Mouse (Mus musculus) bone marrow, adult 2 months (tissue): Measurements from ENCODE around the gene Prrc2c.

ENCODE experiments used
- CTCF ChIP-seq: fragments of 200-500 bp; IDR thresholded peaks from 2 replicates; pipeline ENCODE4 v1.5.1; 2011; ENCODE audit warnings: low read length, control low read depth; ENCODE audit not compliant: control insufficient read depth, insufficient read depth
- POLR2A ChIP-seq: fragments of 200-500 bp; IDR thresholded peaks from 2 replicates; pipeline ENCODE4 v1.6.1; 2011; ENCODE audit warnings: low read depth, mild to moderate bottlenecking, control low read depth, low read length, borderline replicate concordance; ENCODE audit not compliant: control insufficient read depth

DNA sequence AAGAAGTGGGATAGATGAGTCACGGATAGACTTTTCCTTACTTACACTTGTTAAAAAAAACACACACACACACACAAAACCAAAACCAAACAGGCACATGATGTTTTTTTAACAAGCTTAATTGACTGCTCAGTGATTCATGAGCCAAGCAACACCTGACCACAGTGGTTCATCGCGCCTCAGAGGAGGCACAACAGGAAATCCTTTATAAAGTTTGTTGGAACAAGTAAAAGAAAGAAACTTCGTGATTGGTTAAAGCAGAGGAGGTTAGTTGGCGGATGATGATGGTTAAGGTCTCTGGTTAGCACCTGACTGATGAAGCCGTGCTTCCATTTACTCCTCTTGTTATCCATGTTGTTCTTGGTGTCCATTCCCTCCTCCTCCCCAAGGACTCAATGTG lies 11.7 kb upstream of the Prrc2c start:
- TF ChIP-seq CTCF, result no peak
- no peak for TF ChIP-seq POLR2A
